Mouse (Mus musculus): ENCODE results near the gene Gsta1. TPM values are rescaled to one million over a fixed set of nuclear protein-coding genes. Genes with fewer than 3 reads are reported as not detected.
"Not testable (repeated sequence)": the region's sequence is repeated elsewhere in the genome, so short reads cannot be mapped to it uniquely, and the experiment has no call there.

Gene Gsta1
- polyA plus RNA-seq, 1 experiment from 2014 or later = 1,326 TPM

DNA sequence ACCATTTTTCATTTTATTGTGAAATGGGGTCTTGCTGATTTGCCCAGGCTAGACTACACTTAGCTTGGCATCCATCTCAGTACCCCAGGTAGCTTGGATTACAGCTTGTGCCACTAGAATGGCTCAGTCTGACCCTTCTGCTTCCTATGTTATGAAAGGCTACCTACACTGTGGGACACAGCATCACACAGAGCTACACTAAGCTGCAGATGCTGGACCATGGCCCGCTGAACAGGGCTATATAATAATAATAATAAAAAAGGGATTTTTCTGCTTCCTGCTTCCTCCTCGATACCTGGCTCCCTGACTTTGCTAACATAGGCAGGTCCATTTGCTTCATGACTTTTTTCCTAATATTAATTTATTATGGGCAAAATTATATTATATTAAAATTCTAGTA lies 6.0 kb upstream of the Gsta1 start:
- Histone ChIP-seq H3K4me3 (ENCODE audit: low read depth, low read length) (no peak overlapping the region), H3K36me3 (ENCODE audit: control insufficient read depth, insufficient read depth, low read length) (no peaks in the 10 kb centered on the region), H3K27me3 (ENCODE audit: control insufficient read depth, insufficient read depth, low read length) (no peaks in the 10 kb centered on the region), H3K9me3 (ENCODE audit: control insufficient read depth, low read length) (no peaks in the 10 kb centered on the region), H3K27ac (replicated peaks) (no peak overlapping the region), H3K9ac (ENCODE audit: low read length) (no peak overlapping the region), H3K4me2 (replicated peaks; ENCODE audit: low read depth) (no peak overlapping the region), H3K4me1 (replicated peaks; ENCODE audit: control insufficient read depth, insufficient read depth) (no peaks in the 10 kb centered on the region)
- peak; percentile 7 for DNase-seq (ENCODE audit: low spot score)
- TF ChIP-seq EP300 (optimal IDR thresholded peaks at IDR 0.05) (no peak), CTCF (IDR thresholded peaks at IDR 0.05; ENCODE audit: low read depth) (no peak)
- ATAC-seq (ENCODE audit: low FRiP score, low TSS enrichment) = no peak
- 88% methylated on average over 2 of the region's 2 CpGs for whole genome bisulfite sequencing

DNA sequence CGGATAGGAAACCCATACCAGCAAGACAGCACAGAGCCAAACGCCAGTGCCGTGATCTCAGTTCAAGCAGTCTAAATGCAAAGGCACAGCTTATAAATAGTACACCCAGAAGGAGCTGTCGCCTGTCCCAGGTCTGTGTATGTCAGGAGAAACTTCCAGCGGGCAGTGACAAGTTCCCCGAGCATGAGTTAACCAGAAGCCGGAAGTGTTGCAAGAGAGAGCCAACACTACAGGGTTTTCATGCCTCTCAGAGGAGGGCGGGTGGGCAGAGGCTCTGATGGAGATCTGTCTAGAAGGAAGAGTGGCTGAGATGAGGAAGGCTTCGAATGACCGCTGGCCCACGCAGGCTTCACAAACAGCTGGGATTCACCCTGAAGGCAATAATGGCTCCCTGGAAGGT lies 5.2 kb upstream of the Gsta1 start:
- 0 out of 2 replicates have a peak overlapping the region, but pooled peaks have one; percentile 4 for H3K27ac ChIP-seq (replicated peaks)
- H3K9ac ChIP-seq (ENCODE audit: low read length) = no peak overlapping the region
- H3K36me3 ChIP-seq (ENCODE audit: control insufficient read depth, insufficient read depth, low read length) = no peaks in the 10 kb centered on the region
- WGBS = 69% methylated on average over 11 of the region's 11 CpGs
- TF ChIP-seq EP300 (optimal IDR thresholded peaks at IDR 0.05) (no peak), CTCF (IDR thresholded peaks at IDR 0.05; ENCODE audit: low read depth) (no peak)
- no peaks in the 10 kb centered on the region for H3K27me3 ChIP-seq (ENCODE audit: control insufficient read depth, insufficient read depth, low read length)
- no peak overlapping the region for H3K4me3 ChIP-seq (ENCODE audit: low read depth, low read length)
- no peak for ATAC-seq (ENCODE audit: low FRiP score, low TSS enrichment)
- DNase-seq (ENCODE audit: low spot score) = peak; percentile 18
- no peaks in the 10 kb centered on the region for H3K4me1 ChIP-seq (replicated peaks; ENCODE audit: control insufficient read depth, insufficient read depth)
- no peaks in the 10 kb centered on the region for H3K9me3 ChIP-seq (ENCODE audit: control insufficient read depth, low read length)
- no peak overlapping the region for H3K4me2 ChIP-seq (replicated peaks; ENCODE audit: low read depth)

DNA sequence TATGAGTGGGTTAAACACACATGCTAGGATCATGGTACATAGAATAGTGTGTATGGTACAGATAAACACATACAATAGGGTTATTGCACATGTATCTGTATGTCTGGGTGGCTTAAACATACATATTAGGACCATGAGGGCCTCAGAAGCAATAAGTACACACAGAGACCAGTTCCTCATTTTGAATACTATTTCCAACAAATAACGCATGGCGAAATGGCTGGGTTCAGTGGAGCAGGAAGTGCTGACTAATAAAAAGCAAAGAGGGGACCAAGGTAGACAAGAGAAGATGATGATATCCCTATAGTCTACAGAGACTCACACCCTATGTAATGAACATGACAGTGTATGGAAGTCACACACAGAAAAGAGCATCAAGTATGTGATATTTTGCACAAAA lies 2.3 kb upstream of the Gsta1 start:
- Histone ChIP-seq H3K9me3 (ENCODE audit: control insufficient read depth, low read length) (no peaks in the 10 kb centered on the region), H3K36me3 (ENCODE audit: control insufficient read depth, insufficient read depth, low read length) (no peaks in the 10 kb centered on the region), H3K4me3 (ENCODE audit: low read depth, low read length) (no peak overlapping the region), H3K27ac (replicated peaks) (peak overlapping the region; percentile 30; the same call in 1 of the 2 replicates), H3K4me2 (replicated peaks; ENCODE audit: low read depth) (no peak overlapping the region), H3K9ac (ENCODE audit: low read length) (no peak overlapping the region), H3K4me1 (replicated peaks; ENCODE audit: control insufficient read depth, insufficient read depth) (no peaks in the 10 kb centered on the region), H3K27me3 (ENCODE audit: control insufficient read depth, insufficient read depth, low read length) (no peaks in the 10 kb centered on the region)
- no peak for TF ChIP-seq CTCF (IDR thresholded peaks at IDR 0.05; ENCODE audit: low read depth)
- TF ChIP-seq EP300 (optimal IDR thresholded peaks at IDR 0.05) = no peak
- DNase-seq (ENCODE audit: low spot score) (no peak), ATAC-seq (ENCODE audit: low FRiP score, low TSS enrichment) (no peak)
- WGBS = 92% methylated on average over 2 of the region's 2 CpGs

DNA sequence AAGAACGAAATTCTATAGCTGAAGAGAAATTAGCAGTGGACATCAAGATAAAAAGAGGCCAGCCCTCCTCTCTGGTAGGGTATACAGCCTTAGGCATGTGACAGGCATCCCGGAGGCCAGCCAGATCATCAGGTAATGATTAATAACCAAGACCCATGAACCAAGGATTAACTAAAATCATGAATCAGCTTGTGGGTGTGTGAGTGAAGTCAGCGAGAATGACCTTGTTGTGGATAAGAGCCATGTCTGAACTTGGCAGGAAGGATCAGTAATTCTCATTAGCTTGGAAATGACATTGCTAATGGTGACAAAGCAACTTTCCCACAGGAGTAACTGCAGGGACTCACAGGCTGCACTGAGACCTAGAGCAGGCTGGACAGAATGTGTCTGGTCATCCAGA lies 798 bp upstream of the Gsta1 start:
- not testable (repeated sequence) for H3K36me3 ChIP-seq (ENCODE audit: control insufficient read depth, insufficient read depth, low read length); H3K9ac ChIP-seq (ENCODE audit: low read length); H3K4me3 ChIP-seq (ENCODE audit: low read depth, low read length); H3K4me1 ChIP-seq (replicated peaks; ENCODE audit: control insufficient read depth, insufficient read depth); H3K9me3 ChIP-seq (ENCODE audit: control insufficient read depth, low read length); H3K4me2 ChIP-seq (replicated peaks; ENCODE audit: low read depth); H3K27me3 ChIP-seq (ENCODE audit: control insufficient read depth, insufficient read depth, low read length)
- DNase-seq (ENCODE audit: low spot score) = peak; percentile 35
- H3K27ac ChIP-seq (replicated peaks) = peak overlapping the region; percentile 85; the same call in 1 of the 2 replicates
- whole genome bisulfite sequencing = 32% methylated on average over 3 of the region's 3 CpGs
- peak; percentile 81 for ATAC-seq (ENCODE audit: low FRiP score, low TSS enrichment)

DNA sequence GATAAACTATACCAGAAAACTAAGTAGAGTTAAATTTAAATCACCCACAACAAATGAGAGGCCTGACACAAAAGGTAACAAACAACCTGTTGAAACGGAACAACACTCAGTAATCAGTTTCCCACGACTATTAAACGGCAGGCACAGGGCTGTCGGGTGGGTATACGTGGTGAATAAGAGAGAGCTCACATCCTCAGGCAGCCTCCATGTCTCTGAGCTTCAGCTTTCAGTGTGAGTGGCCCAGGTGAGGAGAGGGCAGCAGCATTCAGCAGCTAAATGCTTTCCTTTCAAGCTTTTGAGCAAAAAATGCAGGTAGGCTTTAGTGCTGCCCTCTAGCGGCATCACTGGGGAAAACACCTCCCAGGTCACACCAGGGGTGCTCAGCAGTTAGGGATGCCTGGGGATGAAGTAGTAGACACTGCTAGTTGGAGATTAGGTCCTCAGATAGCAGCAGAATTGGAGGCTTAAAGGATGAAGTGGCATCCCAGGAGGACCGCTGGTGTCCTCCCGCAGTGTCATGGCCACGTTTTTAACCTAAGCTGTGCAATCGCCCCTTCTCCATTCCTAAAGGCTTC lies 2.8 kb downstream of the Gsta1 start:
- not testable (repeated sequence) for H3K4me3 ChIP-seq (ENCODE audit: low read depth, low read length); H3K4me2 ChIP-seq (replicated peaks; ENCODE audit: low read depth); H3K27ac ChIP-seq (replicated peaks); H3K9me3 ChIP-seq (ENCODE audit: control insufficient read depth, low read length); DNase-seq (ENCODE audit: low spot score); H3K9ac ChIP-seq (ENCODE audit: low read length); H3K4me1 ChIP-seq (replicated peaks; ENCODE audit: control insufficient read depth, insufficient read depth); ATAC-seq (ENCODE audit: low FRiP score, low TSS enrichment); H3K36me3 ChIP-seq (ENCODE audit: control insufficient read depth, insufficient read depth, low read length); H3K27me3 ChIP-seq (ENCODE audit: control insufficient read depth, insufficient read depth, low read length)
- WGBS = no CpG with 5 or more reads among the region's 10 CpGs

DNA sequence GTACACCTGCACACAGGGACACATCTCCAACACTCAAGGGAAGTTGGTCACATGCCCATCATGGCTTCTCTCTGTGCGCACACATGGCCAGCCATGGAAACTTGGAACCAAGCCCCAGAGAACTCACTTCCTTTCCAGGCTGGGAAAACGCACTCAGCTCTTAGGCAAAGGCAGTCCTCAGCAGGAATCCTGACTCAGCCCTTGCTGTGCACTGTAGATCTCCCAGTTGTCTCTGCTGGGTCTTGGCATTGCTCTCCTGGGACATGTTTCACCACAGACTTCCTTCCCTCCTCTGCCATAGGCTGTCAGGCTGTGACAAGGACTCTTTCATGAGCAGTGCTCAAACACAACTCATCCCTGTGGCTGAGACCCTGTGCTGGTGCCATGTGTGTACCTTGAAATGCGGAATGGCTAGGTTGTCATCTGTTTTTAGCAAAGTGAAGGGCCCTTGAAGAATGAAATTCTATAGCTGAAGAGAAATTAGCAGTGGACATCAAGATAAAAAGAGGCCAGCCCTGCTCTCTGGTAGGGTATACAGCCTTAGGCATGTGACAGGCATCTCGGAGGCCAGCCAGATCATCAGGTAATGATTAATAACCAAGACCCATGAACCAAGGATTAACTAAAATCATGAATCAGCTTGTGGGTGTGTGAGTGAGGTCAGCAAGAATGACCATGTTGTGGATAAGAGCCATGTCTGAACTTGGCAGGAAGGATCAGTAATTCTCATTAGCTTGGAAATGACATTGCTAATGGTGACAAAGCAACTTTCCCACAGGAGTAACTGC lies 25.4 kb downstream of the Gsta1 start:
- H3K9me3 ChIP-seq (ENCODE audit: control insufficient read depth, low read length); H3K4me1 ChIP-seq (replicated peaks; ENCODE audit: control insufficient read depth, insufficient read depth); H3K36me3 ChIP-seq (ENCODE audit: control insufficient read depth, insufficient read depth, low read length); H3K4me2 ChIP-seq (replicated peaks; ENCODE audit: low read depth); H3K27ac ChIP-seq (replicated peaks); H3K27me3 ChIP-seq (ENCODE audit: control insufficient read depth, insufficient read depth, low read length); H3K4me3 ChIP-seq (ENCODE audit: low read depth, low read length); H3K9ac ChIP-seq (ENCODE audit: low read length): not testable (repeated sequence)
- 48% methylated on average over 4 of the region's 4 CpGs for WGBS
- peak; percentile 15 for DNase-seq (ENCODE audit: low spot score)
- peak; percentile 86 for ATAC-seq (ENCODE audit: low FRiP score, low TSS enrichment)

DNA sequence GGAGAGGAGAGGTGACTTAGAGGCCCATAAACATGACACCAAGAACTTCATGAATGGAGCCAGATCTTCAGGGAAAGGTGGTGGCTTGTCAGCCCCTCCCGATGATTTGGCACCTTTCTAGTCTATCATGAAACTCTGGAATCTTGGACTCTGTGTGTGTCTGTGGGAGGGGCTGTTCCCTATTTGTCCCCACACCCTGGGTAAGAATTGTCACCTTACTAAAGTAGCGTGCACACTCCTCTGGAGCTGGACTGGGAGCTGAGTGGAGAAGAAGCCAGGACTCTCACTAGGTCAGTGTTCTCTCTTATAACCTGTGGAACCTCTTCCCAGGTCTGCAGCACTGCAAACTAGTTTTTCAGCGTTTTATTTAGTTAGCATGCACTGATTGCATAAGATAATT lies 26.5 kb downstream of the Gsta1 start, which contains the start of gene Gm3776:
Gene Gm3776, plus strand, starts transcription at position 216 of the 400 bp plus-strand sequence.
- 67% methylated on average over 1 of the region's 3 CpGs for WGBS
- not testable (repeated sequence) for H3K36me3 ChIP-seq (ENCODE audit: control insufficient read depth, insufficient read depth, low read length); H3K4me3 ChIP-seq (ENCODE audit: low read depth, low read length); H3K4me1 ChIP-seq (replicated peaks; ENCODE audit: control insufficient read depth, insufficient read depth); DNase-seq (ENCODE audit: low spot score); H3K9ac ChIP-seq (ENCODE audit: low read length); H3K27me3 ChIP-seq (ENCODE audit: control insufficient read depth, insufficient read depth, low read length); H3K27ac ChIP-seq (replicated peaks); H3K9me3 ChIP-seq (ENCODE audit: control insufficient read depth, low read length); H3K4me2 ChIP-seq (replicated peaks; ENCODE audit: low read depth)
- peak; percentile 72 for ATAC-seq (ENCODE audit: low FRiP score, low TSS enrichment)
